Mouse (Mus musculus) bone marrow macrophage, adult 2 months (primary cell): ENCODE measurements around the gene Cdc14a.

Experiments used
- CTCF ChIP-seq: IDR thresholded peaks from 2 replicates; pipeline ENCODE4 v1.5.1; 2012; ENCODE audit warnings: low read depth, mild to moderate bottlenecking, low read length, moderate library complexity
- POLR2A ChIP-seq: IDR thresholded peaks from 2 replicates; pipeline ENCODE4 v1.6.1; 2012; ENCODE audit warnings: mild to moderate bottlenecking, low read depth, low read length, borderline replicate concordance

- TF ChIP-seq POLR2A (no peak), CTCF (no peak)
These were observed 30.7 kb upstream of the Cdc14a start for GRCm38 (mm10) chr3:116454529-116454928.
